Mouse (Mus musculus) small intestine, adult 2 months (tissue): ENCODE data around the gene Ccdc194.

ENCODE experiments used
- CTCF ChIP-seq: fragments of 200-500 bp; IDR thresholded peaks from 2 replicates; pipeline ENCODE4 v1.5.1; 2012; ENCODE audit warnings: low read depth, mild to moderate bottlenecking, control low read depth, inconsistent platforms, low read length, moderate library complexity, mixed read lengths; ENCODE audit not compliant: insufficient replicate concordance, insufficient read length; ENCODE audit errors: extremely low read depth
- POLR2A ChIP-seq: fragments of 200-500 bp; IDR thresholded peaks from 2 replicates; pipeline ENCODE4 v1.6.1; 2012; ENCODE audit warnings: low read depth, mild to moderate bottlenecking, control low read depth, inconsistent platforms, low read length, moderate library complexity

GRCm38 (mm10) chr8:71527162-71527870, 1.8 kb upstream of the Ccdc194 start:
- TF ChIP-seq CTCF, result no peak
- no peak for TF ChIP-seq POLR2A
